In genomic region chr5:92503856-92504618, GRCm38 (mm10) we compare ENCODE assay signal across 8 mouse cellular contexts. TPM values are rescaled to one million over a fixed set of nuclear protein-coding genes. Genes with fewer than 3 reads are reported as not detected.
A peak's percentile ranks its signal among the peaks of the same experiment; 100 is the strongest.
DNase-seq lines count a peak whose midpoint lies in the region; ATAC-seq and TF ChIP-seq lines count a peak whose summit lies in the region.

No protein-coding gene starts in this region.

- no peak for TF ChIP-seq CTCF in lung, postnatal 0 days (IDR thresholded peaks at IDR 0.05)
- no peak for TF ChIP-seq CTCF in olfactory bulb, adult 2 months (IDR thresholded peaks at IDR 0.05; ENCODE audit: insufficient read depth, low read depth, low read length)

- WGBS in lung, postnatal 0 days: 35% methylated on average over 7 of the region's 7 CpGs
- 38% methylated on average over 7 of the region's 7 CpGs for WGBS in embryonic facial prominence, embryonic 12.5 days
- 41% methylated on average over 7 of the region's 7 CpGs for WGBS in limb, embryonic 11.5 days
- 11% methylated on average over 7 of the region's 7 CpGs for WGBS in olfactory bulb, adult 2 months

- ATAC-seq in lung, postnatal 0 days: no peak
- ATAC-seq in embryonic facial prominence, embryonic 12.5 days (ENCODE audit: insufficient number of reproducible peaks, insufficient read depth, low FRiP score, low TSS enrichment): no peak
- ATAC-seq in limb, embryonic 11.5 days (ENCODE audit: insufficient number of reproducible peaks, low FRiP score, low TSS enrichment, low read depth): no peak

- no peak for TF ChIP-seq EP300 in lung, postnatal 0 days (IDR thresholded peaks at IDR 0.05)

- peaks cover 34% of the 10 kb centered on the region for H3K4me1 ChIP-seq in lung, postnatal 0 days (ENCODE audit: insufficient read depth, low read depth, low read length)
- H3K4me1 ChIP-seq in embryonic facial prominence, embryonic 12.5 days: peaks cover 14% of the 10 kb centered on the region
- H3K4me1 ChIP-seq in limb, embryonic 11.5 days (ENCODE audit: control insufficient read depth, insufficient read depth, low read length): 0 out of 2 replicates have a peak, but pooled peaks cover 7% of the 10 kb centered on the region
- H3K4me1 ChIP-seq in olfactory bulb, adult 2 months (ENCODE audit: control insufficient read depth, insufficient read depth, low read length): peaks cover 18% of the 10 kb centered on the region

- H3K9ac ChIP-seq in lung, postnatal 0 days (replicated peaks; ENCODE audit: low read depth): peak overlapping the region; percentile 98
- H3K9ac ChIP-seq in embryonic facial prominence, embryonic 12.5 days: peak overlapping the region; percentile 79
- peak overlapping the region; percentile 84 for H3K9ac ChIP-seq in limb, embryonic 11.5 days (ENCODE audit: low read length)

- peak overlapping the region; percentile 100 for H3K27ac ChIP-seq in lung, postnatal 0 days (ENCODE audit: low read length)
- no peak overlapping the region for H3K27ac ChIP-seq in embryonic facial prominence, embryonic 12.5 days
- H3K27ac ChIP-seq in limb, embryonic 11.5 days (replicated peaks; ENCODE audit: low read depth, low read length): no peak overlapping the region
- H3K27ac ChIP-seq in olfactory bulb, adult 2 months (ENCODE audit: insufficient read depth, low read depth, low read length): peak overlapping the region; percentile 86

- no peaks in the 10 kb centered on the region for H3K27me3 ChIP-seq in lung, postnatal 0 days (replicated peaks; ENCODE audit: insufficient read depth, low read length)
- no peaks in the 10 kb centered on the region for H3K27me3 ChIP-seq in embryonic facial prominence, embryonic 12.5 days
- no peaks in the 10 kb centered on the region for H3K27me3 ChIP-seq in limb, embryonic 11.5 days (ENCODE audit: control insufficient read depth, insufficient read depth, low read length)

- no peaks in the 10 kb centered on the region for H3K9me3 ChIP-seq in lung, postnatal 0 days (ENCODE audit: low read length)
- H3K9me3 ChIP-seq in embryonic facial prominence, embryonic 12.5 days: no peaks in the 10 kb centered on the region
- H3K9me3 ChIP-seq in limb, embryonic 11.5 days (ENCODE audit: control insufficient read depth, low read length): no peaks in the 10 kb centered on the region

- TF ChIP-seq POLR2A in olfactory bulb, adult 2 months (IDR thresholded peaks at IDR 0.05; ENCODE audit: insufficient read depth, low read depth, low read length): no peak

- no peaks in the 10 kb centered on the region for H3K36me3 ChIP-seq in lung, postnatal 0 days (ENCODE audit: insufficient read depth, low read length)
- no peaks in the 10 kb centered on the region for H3K36me3 ChIP-seq in embryonic facial prominence, embryonic 12.5 days
- no peaks in the 10 kb centered on the region for H3K36me3 ChIP-seq in limb, embryonic 11.5 days (ENCODE audit: control insufficient read depth, insufficient read depth, low read length)

- DNase-seq in lung, postnatal 0 days (ENCODE audit: low spot score): no peak
- DNase-seq in lung, adult 18-20 months: no peak
- DNase-seq in limb, embryonic 11.5 days (ENCODE audit: low spot score): no peak
- no peak for DNase-seq in gastrocnemius, postnatal 10 days
- no peak for DNase-seq in thymus, postnatal 36 days
- DNase-seq in lung, postnatal 25 days (ENCODE audit: low spot score): no peak

- peak overlapping the region; percentile 71 for H3K4me2 ChIP-seq in lung, postnatal 0 days (replicated peaks; ENCODE audit: low read depth, low read length)
- H3K4me2 ChIP-seq in embryonic facial prominence, embryonic 12.5 days (replicated peaks): peak overlapping the region; percentile 85
- H3K4me2 ChIP-seq in limb, embryonic 11.5 days (ENCODE audit: low read depth, severe bottlenecking): peak overlapping the region; percentile 77

- H3K4me3 ChIP-seq in lung, postnatal 0 days (ENCODE audit: low read depth, low read length): peak overlapping the region; percentile 99
- peak overlapping the region; percentile 67 for H3K4me3 ChIP-seq in embryonic facial prominence, embryonic 12.5 days
- peak overlapping the region; percentile 69 for H3K4me3 ChIP-seq in limb, embryonic 11.5 days (ENCODE audit: low read depth, low read length)
- H3K4me3 ChIP-seq in olfactory bulb, adult 2 months (ENCODE audit: insufficient read depth, low read depth, low read length): peak overlapping the region; percentile 87

RNA-seq across cellular contexts. Expression of gene Scarb2, which starts 2.6 kb away (rescaled TPM):
- 46.6 and 52.4 TPM in 2 replicates for polyA plus RNA-seq in lung, postnatal 0 days (2015; fragmentation: Nextera tagmentation; extraction: Ambion mirVana)
- polyA plus RNA-seq in embryonic facial prominence, embryonic 12.5 days (2016; fragmentation: Nextera tagmentation; extraction: Ambion mirVana): 8.2 and 9.3 TPM in 2 replicates
- 6.3 and 7.0 TPM in 2 replicates for polyA plus RNA-seq in limb, embryonic 11.5 days (2014; fragmentation: Nextera tagmentation; extraction: Ambion mirVana)
- 78.7 and 130 TPM in 2 replicates for polyA plus RNA-seq in olfactory bulb, adult 2 months (2012; ENCODE audit: insufficient read depth, insufficient read length, low replicate concordance, missing spikeins)
- total RNA-seq in gastrocnemius, postnatal 10 days (2021): 10 to 100 TPM; 94.3 to 96.4 TPM

RNA-seq across cellular contexts. Expression of gene Fam47e, which starts 50.8 kb away (rescaled TPM):
- polyA plus RNA-seq in lung, postnatal 0 days (2015; fragmentation: Nextera tagmentation; extraction: Ambion mirVana): 11.4 and 15.4 TPM in 2 replicates
- not detected in 2 replicates for polyA plus RNA-seq in embryonic facial prominence, embryonic 12.5 days (2016; fragmentation: Nextera tagmentation; extraction: Ambion mirVana)
- not detected in 2 replicates for polyA plus RNA-seq in limb, embryonic 11.5 days (2014; fragmentation: Nextera tagmentation; extraction: Ambion mirVana)
- polyA plus RNA-seq in olfactory bulb, adult 2 months (2012; ENCODE audit: insufficient read depth, insufficient read length, low replicate concordance, missing spikeins): not detected in 2 replicates
- total RNA-seq in gastrocnemius, postnatal 10 days (2021): not detected

Comparison
In these comparisons a context has a peak if more than half of its experiments do, and no peak if none do; other contexts are left out.
1. H3K27ac ChIP-seq: peak in lung, postnatal 0 days (single experiment) and olfactory bulb, adult 2 months (single experiment); none in embryonic facial prominence, embryonic 12.5 days (single experiment) and limb, embryonic 11.5 days (single experiment).
2. RNA of gene Fam47e, which starts 50.8 kb away (polyA plus RNA-seq): 11.4 to 15.4 TPM in lung, postnatal 0 days; not detected in embryonic facial prominence, embryonic 12.5 days, not detected in limb, embryonic 11.5 days and not detected in olfactory bulb, adult 2 months; every median in the first group is over 10 times any median in the second.
3. Peak in every context shown above with its lines, with median percentiles within 50 percentile points of each other: H3K4me2 ChIP-seq, H3K4me3 ChIP-seq and H3K9ac ChIP-seq.